Mouse (Mus musculus): ENCODE results near the gene Vav3.

DNA sequence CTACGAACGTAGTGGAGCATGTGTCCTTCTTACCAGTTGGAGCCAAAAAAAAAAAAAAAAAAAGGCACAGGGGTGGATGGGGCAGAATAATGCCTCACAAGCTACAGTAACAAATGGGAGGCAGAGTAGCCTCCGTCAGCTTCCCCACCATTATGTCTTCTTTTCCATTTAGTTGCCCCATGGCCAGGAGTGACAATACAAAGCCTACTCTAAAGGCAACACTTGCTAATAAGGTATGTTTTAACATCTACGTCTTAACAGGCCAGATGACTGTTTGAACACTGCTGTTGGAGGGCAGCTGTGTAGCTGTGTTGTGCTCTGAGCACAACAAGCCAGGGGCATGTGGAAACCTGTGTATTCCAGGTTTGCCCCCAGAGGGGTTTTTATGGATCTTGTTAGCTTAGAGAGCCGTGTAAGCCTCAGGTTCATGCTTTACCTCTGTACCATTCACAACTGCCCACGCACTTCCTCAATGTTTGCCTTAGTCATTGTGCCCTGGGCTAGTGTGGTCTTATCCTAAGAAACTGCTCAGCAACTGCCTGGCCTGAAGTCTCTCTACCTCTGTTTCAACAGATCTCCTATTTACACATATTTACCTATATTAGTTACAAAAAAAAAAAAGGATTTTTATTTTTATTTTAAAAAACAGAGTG, 29.2 kb upstream of the Vav3 start:
- TF ChIP-seq GATA1 (IDR thresholded peaks at IDR 0.05; ENCODE audit: borderline replicate concordance, low read length) = no peak
- TF ChIP-seq FLI1 (IDR thresholded peaks at IDR 0.05; ENCODE audit: low read length) = no peak
